Mouse (Mus musculus) testis, adult 2 months (tissue): ENCODE measurements around the gene Cep57l1. TPM values are rescaled to one million over a fixed set of nuclear protein-coding genes. Genes with fewer than 3 reads are reported as not detected.

ENCODE experiments used
- H3K27ac ChIP-seq: fragments of 200-500 bp; 2 replicates; pipeline ENCODE4 v1.5.1; 2012; ENCODE audit warnings: low read depth, low read length; ENCODE audit not compliant: control insufficient read depth, insufficient read depth
- H3K27me3 ChIP-seq: fragments of 200-500 bp; 2 replicates; pipeline ENCODE4 v1.6.1; 2012; ENCODE audit warnings: mild to moderate bottlenecking, low read length, moderate library complexity; ENCODE audit not compliant: control insufficient read depth, insufficient read depth
- H3K36me3 ChIP-seq: fragments of 200-500 bp; 2 replicates; pipeline ENCODE4 v1.6.1; 2012; ENCODE audit warnings: mild to moderate bottlenecking, low read length; ENCODE audit not compliant: control insufficient read depth, insufficient read depth
- H3K4me1 ChIP-seq: fragments of 200-500 bp; 2 replicates; pipeline ENCODE4 v1.6.1; 2012; ENCODE audit warnings: low read length; ENCODE audit not compliant: control insufficient read depth, insufficient read depth
- H3K4me3 ChIP-seq: fragments of 200-500 bp; 2 replicates; pipeline ENCODE4 v1.5.1; 2012; ENCODE audit warnings: low read depth, mild to moderate bottlenecking, low read length, moderate library complexity, mixed read lengths; ENCODE audit not compliant: control insufficient read depth
- CTCF ChIP-seq: fragments of 200-500 bp; IDR thresholded peaks from 2 replicates; pipeline ENCODE4 v1.5.1; 2012; ENCODE audit warnings: low read depth, mild to moderate bottlenecking, inconsistent platforms, low read length, moderate library complexity; ENCODE audit not compliant: control insufficient read depth, insufficient read depth, insufficient replicate concordance
- POLR2A ChIP-seq: fragments of 200-500 bp; IDR thresholded peaks from 2 replicates; pipeline ENCODE4 v1.6.1; 2012; ENCODE audit warnings: low read depth, mild to moderate bottlenecking, inconsistent platforms, low read length, moderate library complexity; ENCODE audit not compliant: control insufficient read depth
- polyA plus RNA-seq: library from polyadenylated mRNA; depleted of rRNA; stranded (reverse); fragments of >200 nt; gene quantifications from 2 replicates; pipeline ENCODE4 v1.2.3, GENCODE M21; 2012

The Cep57l1 gene
- polyA plus RNA-seq, 1 experiment, result 18.9 TPM

GRCm38 (mm10) chr10:41737245-41737644 lies 72.4 kb downstream of the Cep57l1 start:
- 0 out of 2 replicates have a peak, but pooled peaks cover 1% of the 10 kb centered on the region for H3K36me3 ChIP-seq
- 0 out of 2 replicates have a peak, but pooled peaks cover 2% of the 10 kb centered on the region for H3K4me1 ChIP-seq
- H3K4me3 ChIP-seq, result no peak overlapping the region
- H3K27ac ChIP-seq, result no peak overlapping the region
- no peaks in the 10 kb centered on the region for H3K27me3 ChIP-seq
- TF ChIP-seq CTCF (no peak), POLR2A (no peak)

GRCm38 (mm10) chr10:41735398-41735797 lies 74.3 kb downstream of the Cep57l1 start:
- no peak overlapping the region for H3K27ac ChIP-seq
- no peaks in the 10 kb centered on the region for H3K4me1 ChIP-seq
- no peaks in the 10 kb centered on the region for H3K36me3 ChIP-seq
- no peak overlapping the region for H3K4me3 ChIP-seq
- no peaks in the 10 kb centered on the region for H3K27me3 ChIP-seq
- TF ChIP-seq POLR2A, result no peak
- no peak for TF ChIP-seq CTCF

GRCm38 (mm10) chr10:41733214-41733613 lies 76.5 kb downstream of the Cep57l1 start:
- Histone ChIP-seq H3K36me3 (no peaks in the 10 kb centered on the region), H3K27me3 (no peaks in the 10 kb centered on the region), H3K4me1 (no peaks in the 10 kb centered on the region), H3K4me3 (no peak overlapping the region), H3K27ac (no peak overlapping the region)
- no peak for TF ChIP-seq CTCF
- TF ChIP-seq POLR2A, result no peak

- H3K4me3 ChIP-seq, result no peak overlapping the region
- no peak for TF ChIP-seq POLR2A
- no peak for TF ChIP-seq CTCF
- peaks cover 1% of the 10 kb centered on the region; the same call in 1 of the 2 replicates for H3K36me3 ChIP-seq
- no peaks in the 10 kb centered on the region for H3K4me1 ChIP-seq
- no peaks in the 10 kb centered on the region for H3K27me3 ChIP-seq
- H3K27ac ChIP-seq, result no peak overlapping the region
Observed at GRCm38 (mm10) chr10:41731932-41732331, 77.7 kb downstream of the Cep57l1 start.

- Histone ChIP-seq H3K4me1 (no peaks in the 10 kb centered on the region), H3K36me3 (peaks cover 1% of the 10 kb centered on the region; the same call in 1 of the 2 replicates), H3K27me3 (no peaks in the 10 kb centered on the region), H3K4me3 (no peak overlapping the region), H3K27ac (no peak overlapping the region)
- no peak for TF ChIP-seq POLR2A
- TF ChIP-seq CTCF, result no peak
Observed at GRCm38 (mm10) chr10:41730746-41731145, 78.9 kb downstream of the Cep57l1 start.

- peaks cover 3% of the 10 kb centered on the region for H3K36me3 ChIP-seq
- no peaks in the 10 kb centered on the region for H3K4me1 ChIP-seq
- H3K27me3 ChIP-seq, result no peaks in the 10 kb centered on the region
- H3K4me3 ChIP-seq, result no peak overlapping the region
- H3K27ac ChIP-seq, result no peak overlapping the region
- TF ChIP-seq CTCF, result no peak
- TF ChIP-seq POLR2A, result no peak
Observed at GRCm38 (mm10) chr10:41726215-41726614, 83.5 kb downstream of the Cep57l1 start.

- H3K4me1 ChIP-seq, result no peaks in the 10 kb centered on the region
- H3K27me3 ChIP-seq, result no peaks in the 10 kb centered on the region
- no peak overlapping the region for H3K4me3 ChIP-seq
- TF ChIP-seq POLR2A (no peak), CTCF (no peak)
- peaks cover 2% of the 10 kb centered on the region for H3K36me3 ChIP-seq
- no peak overlapping the region for H3K27ac ChIP-seq
Observed at GRCm38 (mm10) chr10:41719587-41719986, 90.1 kb downstream of the Cep57l1 start.
